Mouse (Mus musculus): Measurements from ENCODE around the gene Dcaf4. TPM values are rescaled to one million over a fixed set of nuclear protein-coding genes. Genes with fewer than 3 reads are reported as not detected.

The Dcaf4 gene
- total RNA-seq, 4 experiments from 2014 or later = 31.2 to 34.0 (median 33.0) TPM

- no peak for DNase-seq (ENCODE audit: low spot score in 2 of 2)
These were observed 23.7 kb downstream of the Dcaf4 start for GRCm38 (mm10) chr12:83543997-83544396.

- no peak for DNase-seq (ENCODE audit: low spot score in 2 of 2)
These were observed 24.5 kb downstream of the Dcaf4 start for GRCm38 (mm10) chr12:83544791-83545190.

- no peak for DNase-seq (ENCODE audit: low spot score in 2 of 2)
These were observed 31.0 kb downstream of the Dcaf4 start for GRCm38 (mm10) chr12:83551305-83551704.

- no peak for DNase-seq (ENCODE audit: low spot score in 2 of 2)
These were observed 33.5 kb downstream of the Dcaf4 start for GRCm38 (mm10) chr12:83553816-83554215.

- no peak for DNase-seq (ENCODE audit: low spot score in 2 of 2)
These were observed 35.3 kb downstream of the Dcaf4 start for GRCm38 (mm10) chr12:83555605-83556004.

- DNase-seq (ENCODE audit: low spot score in 2 of 2) = no peak
These were observed 38.2 kb downstream of the Dcaf4 start for GRCm38 (mm10) chr12:83558496-83558895.

GRCm38 (mm10) chr12:83560189-83560588 is 39.9 kb downstream of the Dcaf4 start:
- DNase-seq (ENCODE audit: low spot score in 2 of 2) = no peak

- no peak for DNase-seq (ENCODE audit: low spot score in 2 of 2)
These were observed 42.3 kb downstream of the Dcaf4 start for GRCm38 (mm10) chr12:83562589-83562988.

- DNase-seq (ENCODE audit: low spot score in 2 of 2) = no peak
These were observed 49.6 kb downstream of the Dcaf4 start for GRCm38 (mm10) chr12:83569866-83570265.

GRCm38 (mm10) chr12:83572717-83573116 is 52.5 kb downstream of the Dcaf4 start:
- no peak for DNase-seq (ENCODE audit: low spot score in 2 of 2)

- no peak for DNase-seq (ENCODE audit: low spot score in 2 of 2)
These were observed 57.2 kb downstream of the Dcaf4 start for GRCm38 (mm10) chr12:83577445-83577844.

- DNase-seq (ENCODE audit: low spot score in 2 of 2) = no peak
These were observed 58.1 kb downstream of the Dcaf4 start for GRCm38 (mm10) chr12:83578356-83578755.

- no peak for DNase-seq (ENCODE audit: low spot score in 2 of 2)
These were observed 58.8 kb downstream of the Dcaf4 start for GRCm38 (mm10) chr12:83578896-83579569.

- no peak for DNase-seq (ENCODE audit: low spot score in 2 of 2)
These were observed 60.0 kb downstream of the Dcaf4 start for GRCm38 (mm10) chr12:83580283-83580682.

- DNase-seq (ENCODE audit: low spot score in 2 of 2) = no peak
These were observed 61.8 kb downstream of the Dcaf4 start for GRCm38 (mm10) chr12:83582106-83582505.

- no peak for DNase-seq (ENCODE audit: low spot score in 2 of 2)
These were observed 62.5 kb downstream of the Dcaf4 start for GRCm38 (mm10) chr12:83582747-83583146.

- DNase-seq (ENCODE audit: low spot score in 2 of 2) = no peak
These were observed 66.4 kb downstream of the Dcaf4 start for GRCm38 (mm10) chr12:83586628-83587027.

Other genes with a start within 250 kb of the Dcaf4 start
- 1 to 10 TPM; 4.0 to 8.0 (median 5.8) TPM for gene Dpf3, start 32.8 kb upstream of the Dcaf4 start, total RNA-seq (2022)
- gene Zfyve1, start 76.8 kb downstream of the Dcaf4 start, total RNA-seq (2022) = 10 to 100 TPM; 38.9 to 47.2 (median 42.2) TPM
- 100 to 1,000 TPM; 113 to 124 (median 120) TPM for gene Rbm25, start 110.8 kb downstream of the Dcaf4 start, total RNA-seq (2022)
- 10 to 100 TPM; 57.0 to 65.7 (median 63.1) TPM for gene Psen1, start 167.7 kb downstream of the Dcaf4 start, total RNA-seq (2022)
- 10 to 100 TPM in 3 of 4 experiments, 1 to 10 TPM in 1; 9.8 to 14.9 (median 13.4) TPM for gene Papln, start 243.2 kb downstream of the Dcaf4 start, total RNA-seq (2022)